Mouse (Mus musculus) adipocyte (in vitro differentiated cells): ENCODE measurements around the gene Adcy7.

Experiments used
- DNase-seq: peaks from one replicate; pipeline ENCODE4 v3.0.0-alpha.2; 2016; ENCODE audit warnings: low spot score

Gene Adcy7

DNA sequence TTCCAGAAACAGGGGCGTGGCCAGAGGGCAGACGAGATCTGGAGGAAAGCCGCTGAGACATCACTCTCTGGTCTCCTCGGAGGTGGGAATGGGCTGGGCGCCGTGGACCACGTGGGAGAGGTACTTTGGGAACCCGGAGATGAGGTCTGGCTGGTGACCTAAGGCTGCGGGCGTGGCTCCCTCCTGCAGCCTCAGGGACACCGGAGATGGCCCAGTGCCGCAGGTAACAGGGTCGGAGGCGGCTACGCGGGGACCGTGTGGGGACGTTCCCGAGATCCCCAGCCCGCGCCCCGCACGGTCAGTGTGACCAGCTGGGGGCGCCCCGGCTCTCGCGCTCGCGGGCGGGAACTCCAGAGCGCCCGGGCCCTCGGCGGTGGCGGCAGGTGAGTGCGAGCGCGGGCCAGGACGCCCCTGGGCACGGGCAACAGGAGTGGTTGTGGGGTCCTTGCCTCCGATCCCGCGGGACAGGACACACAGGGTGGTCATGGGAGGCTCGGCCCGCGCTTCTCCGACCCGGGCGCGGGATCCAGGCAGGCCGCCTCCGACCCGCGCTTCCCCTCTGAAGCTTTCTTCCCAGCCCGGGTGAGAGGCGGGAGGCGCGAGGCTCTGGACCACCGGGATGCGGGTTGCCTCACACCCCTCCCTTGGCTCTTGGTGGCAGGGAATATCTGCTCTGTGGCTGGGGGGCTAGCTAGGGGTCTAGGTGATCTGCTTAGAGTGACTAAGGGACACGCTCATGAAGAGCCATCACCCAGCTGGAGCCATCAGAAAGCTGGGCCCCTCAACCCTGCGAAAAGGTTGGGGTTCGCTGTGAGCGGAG is at the start of gene Adcy7:
TSS of gene Adcy7 (plus strand) at position 173 of the 820 bp plus-strand sequence.
- DNase-seq = no peak

DNA sequence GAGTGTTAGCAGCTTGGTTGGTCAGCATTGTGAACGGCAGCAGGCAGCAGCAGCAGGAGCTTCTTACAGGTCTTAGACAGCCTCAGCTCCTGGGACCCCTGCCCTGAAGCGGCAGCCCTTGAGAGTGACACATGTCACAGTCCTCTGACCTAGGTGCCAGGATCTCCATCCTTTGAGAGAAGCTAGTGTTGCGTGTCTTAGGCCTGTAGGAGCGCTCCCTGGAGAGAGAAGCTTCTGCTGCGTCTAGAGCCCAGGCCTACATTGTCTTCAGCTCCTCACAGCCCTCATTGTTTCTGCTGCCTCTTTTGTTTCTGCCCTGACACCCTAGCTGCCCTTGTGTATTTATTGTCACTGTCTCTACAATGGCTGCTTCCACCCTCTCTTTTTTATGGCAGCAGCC is 46.8 kb upstream of the Adcy7 start:
- DNase-seq = no peak

DNA sequence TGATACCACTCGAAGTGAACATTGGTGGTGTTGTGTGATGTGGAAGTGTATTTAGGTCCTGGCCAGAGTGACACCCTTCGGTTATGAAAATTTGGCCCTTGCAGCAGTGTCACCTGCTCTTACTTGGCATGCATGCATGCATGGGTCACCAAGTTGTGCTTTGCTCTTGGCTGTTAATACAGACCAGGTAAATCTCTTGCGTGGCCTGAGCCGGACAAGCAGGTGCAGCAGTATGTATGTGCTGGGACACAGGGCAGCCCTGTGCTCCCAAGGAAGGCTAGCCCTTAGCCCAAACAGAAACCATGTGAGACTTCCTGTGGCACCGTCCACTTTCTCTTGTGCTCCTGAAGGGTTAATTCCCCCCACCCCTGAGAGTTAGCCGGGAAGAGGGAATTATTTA is 44.4 kb upstream of the Adcy7 start:
- no peak for DNase-seq

DNA sequence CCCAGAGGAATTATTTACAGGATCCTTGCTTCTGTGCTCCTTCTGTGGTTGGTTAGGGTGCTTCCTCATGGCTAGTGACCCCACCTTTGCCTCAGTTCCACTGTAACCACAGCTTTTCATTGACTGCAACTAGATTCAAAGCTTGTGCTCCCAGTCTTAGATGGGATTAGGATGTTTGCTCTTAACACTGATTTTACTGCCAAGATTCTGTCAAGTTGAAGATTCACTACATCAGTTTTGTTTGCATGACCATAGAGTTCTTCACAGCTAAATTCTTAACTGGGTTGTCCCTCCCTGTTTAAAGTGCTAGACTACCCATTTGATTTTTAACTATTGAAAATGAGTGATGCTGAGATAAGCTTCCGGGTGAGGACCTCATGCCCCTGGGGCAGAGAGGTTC is 43.9 kb upstream of the Adcy7 start:
- peak; percentile 85 for DNase-seq

DNA sequence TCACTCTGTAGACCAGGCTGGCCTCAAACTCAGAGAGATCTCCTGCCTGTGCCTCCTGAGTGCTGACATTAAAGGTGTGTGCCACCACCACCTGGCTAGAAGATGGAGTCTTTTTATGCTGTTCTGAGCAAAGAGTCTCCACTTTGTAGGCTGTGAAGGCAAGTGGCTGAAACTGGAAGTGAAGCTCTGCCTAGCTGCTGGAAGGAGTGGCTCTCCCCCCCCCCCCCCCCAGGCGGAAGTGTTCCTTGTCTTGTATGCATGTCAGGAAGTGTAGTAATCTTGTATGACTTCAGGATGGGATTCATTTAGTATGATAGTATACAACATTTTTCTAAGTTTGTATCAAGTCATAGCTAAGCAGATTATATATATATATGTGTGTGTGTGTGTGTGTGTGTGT is 43.4 kb upstream of the Adcy7 start:
- DNase-seq = peak; percentile 35

DNA sequence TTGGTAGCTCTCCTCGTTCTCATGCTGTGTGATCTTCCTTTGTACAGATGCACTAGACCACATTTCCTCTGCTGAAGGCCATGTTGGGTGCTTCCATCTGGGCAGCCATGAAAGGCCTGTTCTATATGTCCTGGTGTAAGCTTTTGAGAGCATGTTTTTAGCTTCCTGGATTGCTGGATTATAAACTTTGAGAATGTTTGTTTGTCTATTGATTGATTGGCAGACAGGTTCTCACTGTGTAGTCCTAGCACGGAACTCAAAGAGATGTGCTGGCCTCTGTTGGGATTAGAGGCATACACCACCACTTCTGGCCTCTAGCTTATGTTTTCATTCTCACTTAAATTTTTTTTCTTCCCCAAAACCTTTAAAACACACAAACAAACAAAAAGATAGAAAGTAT is 35.5 kb upstream of the Adcy7 start:
- no peak for DNase-seq

DNA sequence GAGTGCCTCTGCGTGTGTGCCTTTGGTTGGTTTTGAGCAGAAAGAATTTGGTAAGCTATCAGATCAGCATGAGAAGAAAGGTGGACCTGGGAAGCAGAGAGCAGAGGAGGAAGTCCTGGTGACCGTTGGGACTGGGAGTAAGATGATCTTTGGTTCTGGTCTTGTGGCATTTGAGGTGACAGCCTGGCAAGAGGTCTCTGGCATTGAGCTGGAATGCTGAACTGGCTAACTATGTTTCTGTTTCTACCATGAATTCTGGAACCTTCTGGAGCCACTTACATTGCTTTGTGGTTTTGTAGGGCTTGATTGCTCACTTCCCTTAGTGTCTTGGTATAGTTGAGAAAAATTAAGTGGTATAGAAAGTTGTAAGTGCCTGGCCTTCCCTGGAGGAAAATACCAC is 34.6 kb upstream of the Adcy7 start:
- DNase-seq = no peak

DNA sequence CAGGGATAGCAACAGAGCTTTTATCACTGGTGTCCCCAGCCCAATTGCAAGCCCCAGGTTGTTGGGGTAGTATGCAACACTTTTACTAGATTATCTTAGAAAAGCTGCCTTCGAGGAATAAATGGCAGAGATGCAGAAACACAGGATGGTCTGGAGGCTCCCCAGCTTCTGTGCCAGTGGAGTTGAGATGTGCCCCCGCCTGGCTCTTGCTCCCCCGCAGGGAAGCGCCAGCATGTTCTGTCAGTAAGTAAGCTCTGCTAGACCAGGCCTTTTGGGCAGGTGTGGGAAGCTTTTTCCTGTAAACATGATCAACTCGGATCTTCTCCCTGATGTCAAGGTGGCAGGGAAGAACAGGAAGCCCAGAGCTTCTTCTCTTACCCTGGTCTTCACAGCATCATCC is 32.9 kb upstream of the Adcy7 start:
- no peak for DNase-seq

- no peak for DNase-seq
These were observed 30.3 kb upstream of the Adcy7 start for GRCm38 (mm10) chr8:88241871-88242270.

DNA sequence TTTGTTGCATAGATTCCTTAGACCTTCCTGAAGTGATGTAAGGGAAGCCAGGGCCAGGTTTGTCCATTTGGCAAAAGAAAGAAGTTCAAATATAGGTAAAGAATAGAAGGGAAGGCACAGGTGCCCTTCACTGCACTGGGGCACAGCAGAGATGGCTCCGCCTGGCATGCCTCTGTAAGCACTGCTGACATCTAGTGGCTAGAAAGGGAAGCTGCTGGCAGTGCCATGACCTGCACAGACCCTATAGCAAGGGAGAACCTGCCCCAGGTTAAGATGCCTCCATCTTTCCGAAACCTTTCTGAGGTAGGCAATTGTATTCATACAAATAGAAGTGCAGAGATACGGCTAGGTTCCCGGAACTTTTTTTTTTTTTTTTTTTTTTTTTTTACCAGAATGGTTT is 27.9 kb upstream of the Adcy7 start:
- DNase-seq = peak; percentile 76

GRCm38 (mm10) chr8:88252791-88253190 is 19.4 kb upstream of the Adcy7 start:
- peak; percentile 40 for DNase-seq

GRCm38 (mm10) chr8:88254957-88255356 is 17.2 kb upstream of the Adcy7 start:
- no peak for DNase-seq

- no peak for DNase-seq
These were observed 14.2 kb upstream of the Adcy7 start for GRCm38 (mm10) chr8:88258024-88258423.

- DNase-seq = no peak
These were observed 13.7 kb upstream of the Adcy7 start for GRCm38 (mm10) chr8:88258544-88258943.

- no peak for DNase-seq
These were observed 11.7 kb upstream of the Adcy7 start for GRCm38 (mm10) chr8:88260466-88260980.

DNA sequence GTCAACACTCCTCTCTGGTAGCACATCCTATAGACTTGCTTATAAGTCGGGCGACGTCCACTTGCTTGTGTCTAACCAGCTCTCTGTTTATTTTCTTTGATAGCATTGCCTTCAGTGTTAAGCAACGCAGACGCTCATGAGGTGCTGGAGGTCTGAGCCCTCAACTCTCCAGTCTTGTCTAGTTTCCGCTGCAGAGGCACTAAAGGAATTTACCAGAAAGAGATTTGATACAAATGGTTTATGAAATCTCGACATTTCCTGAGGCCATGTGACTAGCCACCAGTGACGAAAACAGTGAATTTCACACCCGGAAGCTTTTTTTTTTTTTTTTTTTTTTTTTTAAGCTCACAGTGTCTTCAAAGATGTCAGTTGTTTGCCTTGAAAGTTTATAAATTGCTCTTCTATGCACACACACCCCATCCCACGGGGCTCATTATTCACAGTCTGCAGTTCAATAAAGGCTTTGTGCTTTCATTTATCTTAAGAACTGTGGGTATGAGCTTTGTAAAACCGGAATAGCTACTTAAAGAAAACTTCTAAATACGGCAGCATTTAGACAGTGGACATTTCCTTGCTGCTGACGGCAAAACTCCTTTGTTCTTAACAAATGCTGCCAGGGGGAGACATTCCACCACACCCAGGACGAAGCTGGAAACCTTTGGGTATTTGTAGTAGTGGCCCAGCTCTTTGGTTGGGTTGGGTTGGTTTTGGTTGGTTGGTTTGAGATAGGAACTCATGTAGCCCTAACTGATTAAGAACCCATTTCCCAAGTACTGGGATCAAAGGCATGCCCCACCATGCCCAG is 9.2 kb upstream of the Adcy7 start:
- no peak for DNase-seq

DNA sequence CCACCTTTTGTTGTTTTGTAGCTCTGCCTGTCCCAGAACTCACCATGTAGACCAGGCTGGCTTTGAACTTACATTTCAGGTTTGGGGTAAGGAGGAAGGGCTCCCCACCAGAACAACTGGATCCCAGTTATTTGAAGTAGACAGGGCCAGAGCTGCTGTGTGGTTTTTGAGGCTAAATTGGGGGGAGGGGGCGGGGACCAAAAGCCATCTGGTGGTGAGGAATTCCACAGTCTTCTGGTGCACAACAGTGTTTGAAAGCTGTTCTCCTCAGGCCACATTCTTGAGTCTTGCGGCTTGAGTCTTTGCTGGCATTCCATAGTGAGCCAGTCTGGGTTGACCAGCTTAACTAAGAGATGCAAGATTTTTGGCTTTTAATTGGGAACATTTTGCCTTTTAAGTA is 6.7 kb upstream of the Adcy7 start:
- no peak for DNase-seq

DNA sequence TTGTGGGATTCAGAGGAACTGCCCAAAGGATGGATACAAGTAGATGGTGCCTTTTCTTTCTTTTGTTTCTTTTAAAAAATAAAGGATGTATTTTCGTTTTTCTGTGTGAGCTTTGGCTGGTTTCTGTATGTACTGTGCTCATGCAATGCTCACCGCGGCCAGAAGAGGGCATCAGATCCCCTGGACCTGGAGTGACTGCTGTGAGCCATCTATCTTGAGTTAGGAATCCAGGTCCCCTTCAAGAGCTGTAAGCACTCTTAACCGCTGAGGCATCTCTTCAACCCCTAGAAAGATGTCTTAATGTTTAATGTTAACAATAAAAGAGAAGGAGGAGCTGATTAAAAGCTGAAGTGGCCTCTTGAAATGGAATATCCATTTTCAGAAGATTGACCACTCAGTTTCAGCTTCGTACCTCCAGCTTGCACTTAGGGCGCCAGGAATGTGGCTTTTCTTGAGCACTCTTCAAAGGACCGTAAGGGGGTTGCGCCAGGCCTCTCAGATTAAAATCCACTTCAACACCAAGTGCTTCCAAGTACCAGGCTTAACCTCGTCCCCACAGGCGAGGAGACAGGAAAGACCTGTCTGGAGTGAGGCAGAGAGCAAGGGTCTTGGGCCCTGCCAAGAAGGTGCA is 5.9 kb upstream of the Adcy7 start:
- DNase-seq = peak; percentile 79

DNA sequence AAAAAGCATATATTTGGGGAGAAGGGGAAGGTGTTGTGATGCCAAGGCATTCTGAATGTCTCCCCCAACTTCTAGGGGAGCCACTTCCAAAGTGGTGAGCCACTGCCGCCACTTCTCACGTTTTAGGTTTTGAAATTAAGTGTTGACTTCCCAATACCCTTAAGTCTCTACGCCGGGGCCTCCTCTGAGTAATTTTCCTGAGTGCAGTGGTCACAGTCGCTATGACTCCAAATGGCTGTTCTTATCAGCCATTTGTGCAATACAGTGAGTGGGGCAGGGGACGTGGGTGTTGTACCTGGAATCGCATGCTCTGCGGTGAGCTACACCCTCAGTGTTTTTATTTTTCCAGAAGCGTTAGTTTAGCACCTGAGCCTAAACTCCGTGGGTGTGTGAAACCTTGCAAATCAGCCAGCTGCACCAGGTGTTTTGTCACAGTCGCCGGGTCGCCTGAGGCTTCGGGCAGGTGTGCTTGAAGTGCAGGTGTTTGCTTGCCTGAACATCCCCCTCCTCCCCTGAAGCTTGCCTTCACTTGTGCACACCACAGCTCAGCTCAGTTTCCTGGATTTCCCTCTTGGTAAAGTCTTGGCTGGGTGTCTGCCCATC is 5.3 kb upstream of the Adcy7 start:
- DNase-seq = no peak

DNA sequence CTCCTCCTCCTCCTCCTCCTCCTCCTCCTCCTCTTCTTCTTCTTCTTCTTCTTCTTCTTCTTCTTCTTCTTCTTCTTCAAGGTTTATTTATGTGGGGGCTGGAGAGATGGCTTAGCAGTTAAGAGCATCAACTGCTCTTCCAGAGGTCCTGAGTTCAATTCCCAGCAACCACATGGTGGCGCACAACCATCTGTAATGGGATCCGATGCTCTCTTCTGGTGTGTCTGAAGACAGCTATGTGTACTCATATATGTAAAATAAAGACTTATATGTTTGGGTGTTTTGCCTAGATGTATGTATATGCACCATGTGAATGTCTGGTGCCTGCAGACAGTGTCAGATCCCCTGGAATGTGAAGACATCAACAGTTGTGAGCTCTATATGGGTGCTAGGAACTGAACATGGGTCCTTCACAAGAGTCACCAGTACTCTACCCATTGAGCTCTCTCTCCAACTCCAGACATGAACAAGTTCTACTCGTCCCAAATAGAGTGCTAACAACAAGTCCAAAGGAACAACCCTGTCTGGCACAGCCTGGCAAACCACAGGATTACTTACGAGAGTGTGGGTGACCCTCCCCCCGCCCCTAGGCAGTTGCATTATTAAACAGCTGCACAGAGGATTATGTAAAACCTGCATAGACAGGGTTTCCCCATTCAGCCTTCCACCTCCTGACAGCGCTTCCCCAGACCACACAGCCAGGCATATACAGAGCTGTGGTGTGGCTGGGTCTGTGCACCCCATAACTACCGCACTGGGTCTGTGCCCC is 2.9 kb upstream of the Adcy7 start:
- DNase-seq = no peak

GRCm38 (mm10) chr8:88270086-88270485 is 2.1 kb upstream of the Adcy7 start:
- DNase-seq = no peak

- no peak for DNase-seq
These were observed 838 bp downstream of the Adcy7 start for GRCm38 (mm10) chr8:88273051-88273430.
